Mouse (Mus musculus): ENCODE measurements around the gene Dip2c.

GRCm38 (mm10) chr13:9347448-9347847 is 71.1 kb downstream of the Dip2c start:
- TF ChIP-seq CTCF (IDR thresholded peaks at IDR 0.05; ENCODE audit: low read depth) (no peak), EP300 (IDR thresholded peaks at IDR 0.05; ENCODE audit: low read depth) (no peak)
